Mouse (Mus musculus) liver, embryonic 11.5 days (tissue): ENCODE results near the gene Gpatch2. TPM values are rescaled to one million over a fixed set of nuclear protein-coding genes. Genes with fewer than 3 reads are reported as not detected.

Experiments used
- ATAC-seq: fragments of 200-750 bp; cut with Nextera tagmentation; replicated peaks from 2 replicates; pipeline ENCODE4 v1.8.0; 2017; ENCODE audit warnings: moderate number of reproducible peaks, mild to moderate bottlenecking, moderate TSS enrichment, moderate library complexity; ENCODE audit not compliant: low FRiP score
- DNase-seq: peaks from one replicate; pipeline ENCODE4 v3.0.0-alpha.2; 2017; ENCODE audit warnings: low spot score
- H3K27ac ChIP-seq: fragments of 300-500 bp; sonication (generic); 2 replicates; pipeline ENCODE4 v1.5.1; 2014; ENCODE audit warnings: mild to moderate bottlenecking, low read depth, low read length, control low read depth
- H3K27me3 ChIP-seq: fragments of 300-500 bp; sonication (generic); replicated peaks from 2 replicates; pipeline ENCODE4 v1.6.1; 2014; ENCODE audit warnings: low read length, mixed read lengths; ENCODE audit not compliant: control insufficient read depth, insufficient read depth
- H3K36me3 ChIP-seq: fragments of 300-500 bp; sonication (generic); 2 replicates; pipeline ENCODE4 v1.6.1; 2014; ENCODE audit warnings: mild to moderate bottlenecking, low read length, moderate library complexity, mixed read lengths; ENCODE audit not compliant: control insufficient read depth, insufficient read depth
- H3K4me1 ChIP-seq: fragments of 300-500 bp; sonication (generic); replicated peaks from 2 replicates; pipeline ENCODE4 v1.6.1; 2014; ENCODE audit warnings: low read length, mixed read lengths; ENCODE audit not compliant: control insufficient read depth, insufficient read depth
- H3K4me2 ChIP-seq: fragments of 300-500 bp; sonication (generic); 2 replicates; pipeline ENCODE4 v1.6.1; 2014; ENCODE audit warnings: mild to moderate bottlenecking, control low read depth, moderate library complexity
- H3K4me3 ChIP-seq: fragments of 300-500 bp; sonication (generic); 2 replicates; pipeline ENCODE4 v1.5.1; 2014; ENCODE audit warnings: low read depth, low read length, control low read depth
- H3K9ac ChIP-seq: fragments of 300-500 bp; sonication (generic); 2 replicates; pipeline ENCODE4 v1.6.1; 2014; ENCODE audit warnings: low read depth, low read length, control low read depth
- H3K9me3 ChIP-seq: fragments of 300-500 bp; sonication (generic); 2 replicates; pipeline ENCODE4 v1.6.1; 2016; ENCODE audit warnings: low read length, inconsistent platforms, mixed read lengths; ENCODE audit not compliant: control insufficient read depth
- WGBS: fragments of 180-500 bp; shearing (Covaris S2); extraction: QIAGEN DNeasy Blood & Tissue Kit; methylation state at CpG from one replicate; pipeline ENCODE4 v1.1.7; 2014; 5-methylcytosine and 5-hydroxymethylcytosine counted together
- polyA plus RNA-seq: library from polyadenylated mRNA; unstranded; fragments of >200 nt; fragmentation: Nextera tagmentation; extraction: Ambion mirVana; gene quantifications from 2 replicates; pipeline ENCODE4 v1.2.1, GENCODE M21; 2014

The Gpatch2 gene
- polyA plus RNA-seq, 1 experiment from 2014 or later, result 15.2 TPM

DNA sequence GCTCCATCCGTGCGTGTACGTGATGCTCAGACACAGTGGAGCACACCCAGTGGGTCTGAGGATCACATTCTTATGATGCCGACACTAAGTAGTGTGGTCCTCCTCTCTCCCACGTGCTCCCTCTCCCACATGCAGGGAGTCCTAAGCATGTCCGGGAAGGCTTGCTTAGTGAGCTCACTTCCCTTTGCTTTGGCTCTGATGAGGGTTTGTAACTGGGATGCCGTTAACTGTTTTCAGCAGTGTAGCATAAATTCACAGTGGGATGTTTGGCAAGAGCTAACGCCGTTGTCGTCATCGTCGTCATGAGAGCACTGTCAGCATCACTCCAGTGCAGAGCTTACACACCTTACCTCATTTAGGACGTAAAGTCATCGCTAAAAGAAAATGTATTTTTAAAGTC, 133.6 kb downstream of the Gpatch2 start:
- H3K36me3 ChIP-seq, result no peaks in the 10 kb centered on the region
- H3K27ac ChIP-seq, result no peak overlapping the region
- H3K9ac ChIP-seq, result no peak overlapping the region
- no peak overlapping the region for H3K4me2 ChIP-seq
- WGBS, result 87% methylated on average over 14 of the region's 14 CpGs
- H3K4me1 ChIP-seq, result no peaks in the 10 kb centered on the region; the same call in 1 of the 2 replicates
- H3K27me3 ChIP-seq, result no peaks in the 10 kb centered on the region
- no peaks in the 10 kb centered on the region for H3K9me3 ChIP-seq
- DNase-seq (no peak), ATAC-seq (no peak)
- no peak overlapping the region for H3K4me3 ChIP-seq

DNA sequence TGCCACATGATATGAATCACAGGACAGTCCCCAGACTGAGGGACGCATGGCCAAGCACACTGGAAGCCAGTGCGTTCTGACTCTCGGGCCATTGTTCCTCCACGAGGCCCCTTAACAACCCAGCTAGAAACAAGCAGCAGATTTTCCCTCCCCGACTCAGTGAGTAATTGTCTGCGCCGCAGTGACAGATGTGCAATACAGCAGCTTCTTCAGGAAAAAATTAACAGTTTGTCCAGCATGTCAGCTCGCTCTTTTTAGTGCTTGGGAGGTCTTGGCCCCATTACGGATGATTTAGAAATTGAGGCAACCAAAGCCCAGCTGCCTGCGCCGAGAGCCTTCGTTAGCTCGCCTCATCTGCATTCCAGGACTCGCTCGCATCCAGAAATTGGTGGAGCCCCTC, 140.9 kb downstream of the Gpatch2 start:
- Histone ChIP-seq H3K27ac (no peak overlapping the region), H3K4me1 (no peaks in the 10 kb centered on the region), H3K4me3 (no peak overlapping the region), H3K36me3 (no peaks in the 10 kb centered on the region), H3K9ac (no peak overlapping the region), H3K4me2 (no peak overlapping the region), H3K9me3 (no peaks in the 10 kb centered on the region), H3K27me3 (no peaks in the 10 kb centered on the region)
- 86% methylated on average over 15 of the region's 15 CpGs for WGBS
- no peak for DNase-seq
- no peak for ATAC-seq

DNA sequence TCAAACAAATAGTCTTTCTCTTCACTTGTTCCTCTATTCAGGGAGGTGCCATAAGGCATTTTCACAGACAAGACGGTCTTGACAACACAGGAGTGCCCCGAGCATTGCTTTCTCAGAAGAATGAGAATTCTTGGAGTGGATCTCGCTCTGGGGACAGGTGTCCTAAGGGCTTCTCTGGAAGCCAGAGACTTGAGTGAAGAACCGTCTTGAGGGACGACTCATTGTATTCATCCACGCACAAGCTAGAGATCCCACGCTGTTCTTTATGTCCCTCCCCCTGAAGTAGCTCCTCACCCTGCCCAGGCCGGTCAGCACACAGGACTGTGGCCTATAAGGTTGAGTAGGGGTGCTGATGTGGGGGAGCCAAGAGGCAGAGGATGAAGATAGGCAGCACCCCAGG, 141.6 kb downstream of the Gpatch2 start:
- H3K27ac ChIP-seq, result no peak overlapping the region
- no peak for DNase-seq
- WGBS, result 90% methylated on average over 8 of the region's 8 CpGs
- H3K4me3 ChIP-seq, result no peak overlapping the region
- no peak overlapping the region for H3K9ac ChIP-seq
- ATAC-seq, result no peak
- no peaks in the 10 kb centered on the region for H3K27me3 ChIP-seq
- H3K4me2 ChIP-seq, result no peak overlapping the region
- no peaks in the 10 kb centered on the region for H3K4me1 ChIP-seq
- H3K36me3 ChIP-seq, result no peaks in the 10 kb centered on the region
- H3K9me3 ChIP-seq, result no peaks in the 10 kb centered on the region

DNA sequence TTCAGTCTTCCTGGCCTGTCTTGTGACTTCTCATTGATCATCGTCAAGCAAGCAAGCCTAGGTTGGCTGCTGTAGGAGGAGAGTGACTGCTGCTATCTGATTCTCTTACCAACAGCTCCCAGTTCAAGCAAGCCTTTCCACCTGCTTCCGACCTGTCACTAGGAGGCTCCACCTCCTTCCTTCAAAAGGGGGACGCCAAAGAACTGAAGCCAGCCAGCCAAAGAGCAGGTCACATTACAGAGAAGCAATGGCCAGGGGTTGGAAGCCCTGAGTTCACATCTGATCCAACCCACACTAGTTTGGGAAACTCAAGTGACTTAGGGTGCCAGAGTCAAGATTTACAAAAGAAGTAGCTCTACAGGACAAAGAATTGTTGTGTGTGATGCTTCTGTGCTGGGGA, 144.9 kb downstream of the Gpatch2 start:
- 32% methylated on average over 3 of the region's 3 CpGs for WGBS
- H3K9me3 ChIP-seq, result no peaks in the 10 kb centered on the region
- H3K9ac ChIP-seq, result no peak overlapping the region
- H3K4me1 ChIP-seq, result no peaks in the 10 kb centered on the region
- DNase-seq (no peak), ATAC-seq (no peak)
- no peaks in the 10 kb centered on the region for H3K27me3 ChIP-seq
- H3K27ac ChIP-seq, result no peak overlapping the region
- no peak overlapping the region for H3K4me2 ChIP-seq
- H3K4me3 ChIP-seq, result no peak overlapping the region
- H3K36me3 ChIP-seq, result no peaks in the 10 kb centered on the region

DNA sequence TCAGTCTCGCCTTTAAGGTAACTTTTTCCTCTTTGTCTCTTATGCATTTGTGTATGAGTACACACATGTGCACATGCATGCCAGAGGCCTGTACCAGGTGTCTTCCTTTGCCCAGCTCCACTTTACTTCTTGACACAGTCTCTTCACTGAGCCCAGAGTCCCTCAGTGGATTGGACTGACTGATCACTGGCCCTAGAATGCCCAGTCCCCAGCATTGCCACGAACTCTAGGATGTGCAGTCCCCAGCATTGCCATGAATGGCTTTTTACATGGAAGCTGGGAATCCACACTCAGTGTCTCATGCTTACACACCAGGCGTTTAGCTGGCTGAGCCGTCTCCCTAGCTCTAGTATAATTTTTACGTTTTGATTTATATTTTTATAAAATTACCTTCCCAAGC, 147.2 kb downstream of the Gpatch2 start:
- ATAC-seq (no peak), DNase-seq (no peak)
- Histone ChIP-seq H3K9ac (no peak overlapping the region), H3K4me1 (no peaks in the 10 kb centered on the region), H3K36me3 (no peaks in the 10 kb centered on the region), H3K4me3 (no peak overlapping the region), H3K27me3 (no peaks in the 10 kb centered on the region), H3K27ac (no peak overlapping the region), H3K4me2 (no peak overlapping the region), H3K9me3 (no peaks in the 10 kb centered on the region)
- 84% methylated on average over 5 of the region's 5 CpGs for WGBS

DNA sequence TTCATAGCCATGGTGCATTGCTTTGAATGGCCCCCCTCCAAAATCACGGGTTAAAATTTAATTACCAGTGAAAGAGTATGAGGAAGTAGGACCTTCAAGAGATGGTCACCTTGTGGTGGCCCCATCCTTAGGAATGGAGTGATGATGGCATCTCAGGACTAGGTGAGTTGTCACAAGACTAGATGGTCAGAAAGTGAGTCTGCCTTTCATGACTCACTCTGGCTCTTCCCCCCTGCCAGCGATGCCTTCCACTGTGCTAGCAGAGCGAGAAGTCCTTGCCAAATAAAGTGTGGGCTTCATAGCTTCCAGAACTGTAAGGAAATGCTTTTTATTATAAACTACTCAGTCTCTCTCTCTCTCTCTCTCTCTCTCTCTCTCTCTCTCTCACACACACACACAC, 150.1 kb downstream of the Gpatch2 start:
- DNase-seq, result no peak
- Histone ChIP-seq H3K27ac (no peak overlapping the region), H3K4me2 (no peak overlapping the region), H3K27me3 (no peaks in the 10 kb centered on the region), H3K4me3 (no peak overlapping the region), H3K9ac (no peak overlapping the region), H3K9me3 (no peaks in the 10 kb centered on the region), H3K4me1 (no peaks in the 10 kb centered on the region), H3K36me3 (no peaks in the 10 kb centered on the region)
- WGBS, result 82% methylated on average over 3 of the region's 3 CpGs
- ATAC-seq, result no peak

DNA sequence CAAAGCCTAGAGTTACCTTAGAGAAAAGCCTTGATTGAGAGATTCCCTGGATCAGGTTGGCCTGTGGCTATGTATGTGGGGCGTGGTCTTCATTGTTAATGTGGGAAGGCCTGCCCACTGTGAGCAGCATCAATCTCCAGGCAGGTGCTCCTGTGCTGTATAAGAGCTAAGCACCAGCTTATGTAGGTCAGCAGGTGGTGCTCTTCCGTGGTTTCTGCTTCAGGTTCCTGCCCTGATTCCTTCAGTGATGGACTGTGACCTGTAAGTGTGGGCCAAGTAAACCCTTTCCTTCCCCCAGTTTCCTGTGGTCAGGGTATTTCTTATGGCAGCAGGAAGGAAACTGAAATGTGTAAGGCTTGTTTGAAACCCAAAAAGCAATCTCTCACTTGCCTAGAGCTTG, 151.5 kb downstream of the Gpatch2 start:
- H3K27me3 ChIP-seq, result no peaks in the 10 kb centered on the region
- H3K4me3 ChIP-seq, result no peak overlapping the region
- ATAC-seq, result no peak
- H3K4me2 ChIP-seq, result no peak overlapping the region
- 36% methylated on average over 2 of the region's 2 CpGs for WGBS
- no peak overlapping the region for H3K9ac ChIP-seq
- H3K36me3 ChIP-seq, result no peaks in the 10 kb centered on the region
- no peak for DNase-seq
- no peak overlapping the region for H3K27ac ChIP-seq
- H3K9me3 ChIP-seq, result no peaks in the 10 kb centered on the region
- no peaks in the 10 kb centered on the region for H3K4me1 ChIP-seq

DNA sequence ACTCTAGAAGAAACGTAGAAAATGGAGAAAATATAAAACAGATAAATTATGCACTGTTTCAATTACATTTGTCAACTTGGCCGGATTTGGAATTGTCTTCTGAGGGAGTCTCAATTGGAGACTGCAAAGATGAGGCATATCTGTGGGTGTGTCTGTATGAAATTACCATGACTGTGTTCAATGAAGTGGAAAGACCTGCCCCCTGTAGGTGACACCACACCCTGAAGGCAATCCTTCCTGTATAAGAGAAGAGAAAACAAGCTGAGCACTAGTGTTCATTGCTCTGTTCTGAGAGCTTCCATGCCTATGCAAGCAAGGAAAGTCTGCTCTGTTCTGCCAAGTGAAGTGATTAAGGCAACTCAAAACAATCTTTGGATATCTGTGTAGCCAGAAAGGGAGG, 153.7 kb downstream of the Gpatch2 start:
- ATAC-seq, result no peak
- no peaks in the 10 kb centered on the region for H3K27me3 ChIP-seq
- WGBS, result 67% methylated on average over 2 of the region's 2 CpGs
- H3K4me1 ChIP-seq, result no peaks in the 10 kb centered on the region
- no peak overlapping the region for H3K4me3 ChIP-seq
- no peak overlapping the region for H3K4me2 ChIP-seq
- no peak overlapping the region for H3K9ac ChIP-seq
- DNase-seq, result no peak
- no peaks in the 10 kb centered on the region for H3K9me3 ChIP-seq
- H3K36me3 ChIP-seq, result no peaks in the 10 kb centered on the region
- no peak overlapping the region for H3K27ac ChIP-seq

DNA sequence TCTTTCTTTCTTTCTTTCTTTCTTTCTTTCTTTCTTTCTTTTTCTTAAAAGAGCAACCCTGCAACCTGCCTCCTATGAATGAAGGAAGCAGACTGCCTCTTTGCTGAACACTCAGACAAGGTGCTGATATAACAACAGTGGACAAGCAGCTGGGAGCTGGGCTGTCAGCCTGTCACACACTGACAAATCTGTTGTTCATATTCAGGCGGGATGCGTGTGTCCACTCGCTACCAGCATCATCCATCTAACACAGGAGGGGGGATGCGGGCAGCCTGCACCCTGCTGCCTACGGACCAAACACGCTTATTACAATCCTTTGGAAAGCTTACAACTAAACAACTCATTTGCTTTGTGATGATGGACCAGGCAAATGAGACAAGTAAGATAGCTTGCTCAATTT, 158.2 kb downstream of the Gpatch2 start:
- no peaks in the 10 kb centered on the region for H3K36me3 ChIP-seq
- H3K27ac ChIP-seq, result no peak overlapping the region
- 84% methylated on average over 6 of the region's 6 CpGs for WGBS
- ATAC-seq, result no peak
- H3K9me3 ChIP-seq, result no peaks in the 10 kb centered on the region
- no peak overlapping the region for H3K9ac ChIP-seq
- no peak overlapping the region for H3K4me2 ChIP-seq
- H3K4me1 ChIP-seq, result no peaks in the 10 kb centered on the region
- no peaks in the 10 kb centered on the region for H3K27me3 ChIP-seq
- DNase-seq, result no peak
- H3K4me3 ChIP-seq, result no peak overlapping the region
